Mouse (Mus musculus): ENCODE results near the gene Tbl1x.

DNA sequence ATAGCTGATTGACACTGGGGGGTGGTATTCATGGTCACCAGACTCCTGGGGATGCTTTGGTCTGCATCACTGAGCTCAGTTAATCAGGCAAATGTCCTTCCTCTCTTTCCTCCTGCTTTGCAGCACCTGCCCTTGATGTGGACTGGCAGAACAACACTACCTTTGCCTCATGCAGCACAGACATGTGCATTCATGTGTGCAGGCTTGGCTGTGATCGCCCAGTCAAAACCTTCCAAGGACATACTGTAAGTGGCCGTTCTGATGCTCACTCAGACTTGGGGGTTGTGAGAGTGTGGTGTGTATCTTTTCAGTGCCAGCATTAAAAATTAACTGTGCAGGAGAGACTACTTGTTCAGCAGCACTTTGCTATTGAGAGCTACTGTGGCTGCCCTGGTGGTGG lies 139.4 kb downstream of the Tbl1x start:
- no peak for TF ChIP-seq CTCF (IDR thresholded peaks at IDR 0.05; ENCODE audit: extremely low read depth, insufficient read depth, insufficient read length, insufficient replicate concordance)
- no peak for TF ChIP-seq POLR2A (IDR thresholded peaks at IDR 0.05; ENCODE audit: low read depth, low read length)

Data from spleen, adult 2 months (tissue).